Mouse (Mus musculus) T-helper 17 cell (primary cell): ENCODE data around the gene Boc.
"Not testable (repeated sequence)": the region's sequence is repeated elsewhere in the genome, so short reads cannot be mapped to it uniquely, and the experiment has no call there.

Source experiments
- in situ Hi-C, 2 experiments: fragments of 300-600 bp; cut with MboI, MseI; formaldehyde crosslinking; loops; 1 replicate in 1 of 2; 2 replicates in 1 of 2; pipeline ENCODE4 v1.15.1; 2025; ENCODE audit warnings: high pct_unique_total_duplicates in 2 of 2

Boc gene

DNA sequence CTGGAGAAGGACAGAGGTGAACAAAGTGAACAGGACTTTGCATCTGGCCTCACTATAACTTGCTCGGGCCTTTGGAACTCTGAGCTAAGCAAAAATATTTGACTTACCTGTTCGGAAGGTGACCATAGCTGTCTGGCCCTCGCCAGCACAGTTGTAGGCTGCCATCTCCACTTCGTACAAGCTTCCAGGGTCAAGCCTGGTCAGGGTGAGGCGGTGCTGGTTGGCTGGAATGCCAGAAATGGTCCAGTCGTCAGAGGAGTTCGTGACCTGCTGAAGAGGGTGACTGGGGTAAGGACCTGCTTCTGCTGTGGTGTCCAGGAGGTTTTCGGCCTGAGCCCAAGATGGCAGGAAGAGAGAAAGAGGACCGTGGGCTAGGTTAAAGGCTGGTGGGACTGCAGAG, 66.0 kb downstream of the Boc start:
- in situ Hi-C loops: loop anchor here in 1 of 2 experiments (5.0 to 25.0 kb wide), 2 partner anchors 55 to 595 kb away; partner anchors contain the start of gene Ccdc80

DNA sequence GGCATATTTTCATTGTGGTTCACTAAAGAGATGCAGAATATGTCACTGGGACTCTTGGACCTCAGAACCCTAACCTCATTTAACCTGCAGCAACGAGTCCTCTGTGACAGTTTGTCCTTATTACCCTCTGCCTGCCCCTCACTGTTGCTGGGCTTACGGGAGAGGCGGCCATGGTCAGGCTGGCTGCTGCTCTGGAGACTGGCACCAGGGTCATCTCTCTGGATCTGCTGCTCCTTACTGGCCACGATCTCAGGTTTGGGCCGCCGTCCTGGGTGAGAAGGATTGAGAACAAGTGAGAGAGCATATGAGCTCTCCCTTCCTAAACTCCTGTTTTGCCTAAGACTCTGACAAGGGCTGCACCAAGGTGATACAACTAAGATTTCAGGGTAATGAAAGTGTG, 66.5 kb downstream of the Boc start:
- in situ Hi-C loops: loop anchor here in 1 of 2 experiments (5.0 to 25.0 kb wide), 2 partner anchors 55 to 595 kb away; partner anchors contain the start of gene Ccdc80

DNA sequence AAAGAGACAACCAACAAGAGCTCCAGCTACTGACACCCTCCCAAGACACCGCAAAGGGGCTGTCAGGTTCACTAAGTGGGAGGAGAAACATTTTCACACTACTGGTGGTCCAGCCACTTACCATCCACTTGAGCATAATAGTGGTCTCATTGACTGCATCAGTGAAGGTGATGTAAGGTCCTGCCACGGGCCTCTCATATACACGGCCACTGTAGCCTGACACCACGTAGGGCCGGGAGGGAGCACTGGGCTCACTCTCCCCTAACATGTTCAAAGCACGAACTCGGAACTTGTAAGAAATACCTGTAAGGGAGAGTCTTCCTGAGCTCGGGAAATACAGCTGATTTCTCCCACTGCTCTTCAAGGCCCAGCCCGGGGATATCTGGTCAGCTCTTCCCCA, 67.6 kb downstream of the Boc start:
- in situ Hi-C loops: loop anchor here in 1 of 2 experiments (5.0 to 25.0 kb wide), 2 partner anchors 56 to 596 kb away; partner anchors contain the start of gene Ccdc80

DNA sequence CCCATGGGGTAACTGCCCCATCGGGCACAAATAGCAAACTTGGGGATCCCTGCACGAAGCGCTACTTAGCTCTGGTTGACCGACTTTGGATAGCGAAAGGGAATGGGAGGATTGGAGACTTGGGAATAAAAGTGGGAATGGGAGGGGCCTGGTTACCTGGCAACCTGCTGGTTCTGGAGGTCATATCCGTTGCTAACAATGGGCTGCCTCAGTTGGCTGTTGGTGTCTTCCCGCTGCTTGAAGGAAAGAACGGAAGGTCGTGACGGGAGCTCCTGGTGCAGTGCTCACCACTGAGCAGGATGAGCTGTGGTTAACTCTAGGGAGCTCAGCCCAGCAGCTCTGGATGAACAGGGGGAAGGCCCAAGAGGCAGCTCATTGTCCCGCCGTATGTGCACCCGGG, 71.5 kb downstream of the Boc start:
- in situ Hi-C loops: loop anchor here in 1 of 2 experiments (25.0 kb wide), 1 partner anchor 600 kb away; the partner anchor contains the start of gene Ccdc80

DNA sequence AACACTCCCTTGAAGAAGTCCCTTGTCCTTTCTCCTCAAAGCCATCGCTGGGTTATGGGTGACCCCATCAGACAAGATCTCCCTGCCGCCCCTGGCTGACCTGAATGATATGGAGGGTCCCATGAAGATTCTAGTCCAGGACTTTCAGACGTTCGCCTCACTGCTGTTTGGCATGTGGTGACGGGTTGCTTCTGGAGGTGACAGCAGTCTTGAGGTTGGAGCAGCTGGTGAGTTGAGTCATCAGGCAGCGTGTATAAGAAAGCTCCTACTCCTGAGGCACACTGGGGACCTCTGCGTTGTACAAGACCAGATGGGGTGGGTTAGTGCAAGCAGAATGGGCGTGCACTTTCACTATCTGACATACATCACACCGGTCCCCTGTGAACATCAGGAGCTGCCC, 72.1 kb downstream of the Boc start:
- in situ Hi-C loops: loop anchor here in 1 of 2 experiments (25.0 kb wide), 1 partner anchor 601 kb away; the partner anchor contains the start of gene Ccdc80

DNA sequence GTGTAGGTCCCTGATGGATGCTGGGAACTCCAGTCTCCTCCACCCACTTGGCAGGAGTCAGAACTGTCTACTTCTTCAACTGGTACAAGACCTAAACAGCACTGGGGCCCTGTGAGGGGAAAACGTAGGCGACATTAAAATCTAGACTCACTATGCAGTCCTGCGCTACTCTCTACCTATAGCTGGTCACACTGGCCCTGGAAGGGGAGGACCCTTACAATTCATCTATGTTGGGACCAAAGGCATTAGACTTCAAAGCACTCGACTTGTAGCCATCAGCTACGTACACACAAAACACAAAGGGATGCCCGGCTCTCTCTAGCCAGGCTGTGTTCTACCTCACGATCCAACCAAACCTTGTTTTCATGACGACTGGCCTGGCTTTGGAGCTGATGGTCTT, 73.0 kb downstream of the Boc start:
- in situ Hi-C loops: loop anchor here in 1 of 2 experiments (25.0 kb wide), 1 partner anchor 602 kb away; the partner anchor contains the start of gene Ccdc80

DNA sequence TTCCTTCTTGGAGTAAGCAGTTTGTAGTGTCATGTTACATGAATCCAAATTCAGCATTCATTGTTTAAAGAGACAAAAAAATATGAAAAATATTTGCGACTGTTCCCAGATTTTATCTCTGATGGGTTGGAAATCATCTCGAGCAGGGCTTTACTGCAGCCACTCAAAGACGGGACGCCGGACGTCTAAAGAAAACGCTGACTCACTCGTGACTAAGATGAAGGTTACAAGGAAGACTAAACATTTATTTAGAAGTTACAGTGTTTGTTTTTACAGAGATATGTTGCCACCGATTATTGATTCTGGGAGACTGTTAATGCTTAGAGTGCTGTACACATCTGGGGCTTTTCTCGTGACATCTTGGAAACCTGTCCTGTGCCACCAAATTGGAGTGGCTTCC, 73.9 kb downstream of the Boc start:
- in situ Hi-C loops: loop anchor here (5.0 to 25.0 kb wide), 3 partner anchors 212 to 602 kb away; partner anchors contain the start of gene Ccdc80 (in 1 of the 2)

DNA sequence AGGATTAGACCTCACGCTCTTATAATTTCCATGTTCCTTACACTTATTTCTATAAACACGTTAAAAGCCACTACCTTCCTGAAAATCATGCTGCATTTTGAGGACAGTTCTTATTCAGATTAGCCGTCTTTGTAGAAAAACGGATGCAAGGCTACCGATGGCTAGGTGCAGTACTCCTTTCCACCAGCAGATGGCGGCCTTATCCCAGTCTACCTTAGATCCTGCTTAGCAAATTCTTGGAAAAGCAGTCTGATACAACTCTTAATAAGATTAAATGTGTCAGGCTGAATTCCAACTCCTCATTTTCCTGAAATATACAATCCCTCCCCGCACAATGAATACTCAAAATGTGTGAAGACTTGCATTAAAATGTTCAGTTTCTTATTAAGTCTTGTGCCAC, 74.6 kb downstream of the Boc start:
- in situ Hi-C loops: loop anchor here (5.0 to 25.0 kb wide), 3 partner anchors 213 to 603 kb away; partner anchors contain the start of gene Ccdc80 (in 1 of the 2)

DNA sequence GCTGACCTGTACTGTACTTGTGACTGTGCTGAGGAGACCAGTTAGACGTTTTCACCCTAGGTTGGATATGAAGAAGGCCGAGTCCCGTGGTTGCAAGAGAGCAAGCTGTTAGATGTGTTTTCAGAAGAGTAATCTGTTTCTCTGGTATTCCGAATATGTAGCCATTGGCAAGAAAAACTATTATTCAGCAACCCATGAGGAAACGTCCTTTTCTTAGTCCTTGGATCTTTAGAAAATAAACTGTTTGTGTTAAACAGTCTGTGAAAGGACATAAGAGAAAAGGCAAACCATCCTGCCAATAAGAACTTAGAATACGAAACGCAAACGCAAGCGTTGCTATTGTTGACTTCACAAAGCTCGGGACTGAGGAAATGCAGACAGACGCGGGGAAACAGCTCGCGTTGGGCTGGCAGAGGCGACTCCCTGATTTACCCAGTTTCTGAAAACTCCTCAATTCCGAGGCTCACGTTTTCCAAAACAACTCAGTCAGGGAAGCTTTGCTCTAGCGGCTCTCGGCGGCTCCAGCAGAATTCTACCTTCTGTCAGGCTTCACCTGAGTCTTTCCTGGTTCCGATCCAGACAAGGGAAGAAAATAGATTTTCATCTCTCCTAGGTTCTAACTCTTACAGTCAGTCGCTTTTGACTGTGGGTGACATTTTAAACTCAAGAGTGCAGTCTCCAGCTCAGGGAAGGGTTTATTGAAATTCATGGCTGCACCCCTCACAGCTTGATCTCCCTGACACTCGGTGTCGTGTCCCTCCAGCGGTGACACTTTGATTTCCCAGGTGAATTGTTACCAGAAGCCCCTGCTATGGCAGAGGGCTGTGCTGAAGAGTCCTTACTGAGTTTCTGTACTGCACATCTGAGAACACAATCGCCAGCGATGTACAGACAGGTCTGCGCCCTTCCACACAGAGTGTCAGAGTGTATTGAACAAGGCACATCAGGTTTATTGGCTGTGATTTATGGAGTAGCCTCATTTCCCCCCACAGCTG, 76.8 kb downstream of the Boc start:
- in situ Hi-C loops: loop anchor here (5.0 to 25.0 kb wide), 3 partner anchors 215 to 605 kb away; partner anchors contain the start of gene Ccdc80 (in 1 of the 2)

DNA sequence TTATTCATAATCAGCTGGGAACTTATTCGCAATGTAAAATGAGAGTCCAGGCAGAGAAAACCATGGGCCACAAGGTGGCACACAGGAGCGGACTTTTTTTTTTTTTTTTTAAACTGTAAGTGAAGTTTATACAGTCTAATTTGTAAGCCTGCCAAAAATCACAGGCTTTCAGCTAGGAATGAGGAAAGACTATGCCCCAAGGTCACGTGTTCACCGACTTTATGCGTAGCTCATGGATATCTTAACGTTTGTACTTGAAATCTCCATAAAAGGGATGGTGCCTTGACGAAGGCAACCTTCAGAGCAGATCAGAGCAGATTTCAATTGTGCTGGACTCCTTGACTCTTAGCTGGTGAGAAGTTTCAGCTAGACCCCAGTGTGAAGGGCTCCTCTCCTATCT, 78.1 kb downstream of the Boc start:
- in situ Hi-C loops: loop anchor here (5.0 to 25.0 kb wide), 3 partner anchors 217 to 607 kb away; partner anchors contain the start of gene Ccdc80 (in 1 of the 2)

DNA sequence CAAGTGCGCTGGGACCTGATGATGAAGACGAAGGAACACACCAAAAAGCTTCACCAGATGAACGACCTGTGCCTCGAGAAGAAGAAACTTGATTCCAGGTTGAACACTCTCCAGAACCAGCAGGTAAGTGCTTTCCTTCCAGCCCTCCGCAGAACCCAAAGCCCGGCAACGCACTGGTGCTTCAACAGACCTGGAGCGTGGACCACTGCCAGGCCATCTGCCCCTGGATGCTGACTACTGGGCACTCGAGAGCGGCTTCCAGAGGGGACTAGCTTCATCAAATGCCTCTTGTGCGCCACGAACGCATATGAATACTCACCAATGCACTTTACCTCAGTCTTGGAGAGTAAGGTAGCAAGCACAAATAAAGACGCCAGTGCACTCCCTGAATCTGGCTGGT, 78.8 kb downstream of the Boc start:
- in situ Hi-C loops: loop anchor here (5.0 to 25.0 kb wide), 3 partner anchors 217 to 607 kb away; partner anchors contain the start of gene Ccdc80 (in 1 of the 2)

DNA sequence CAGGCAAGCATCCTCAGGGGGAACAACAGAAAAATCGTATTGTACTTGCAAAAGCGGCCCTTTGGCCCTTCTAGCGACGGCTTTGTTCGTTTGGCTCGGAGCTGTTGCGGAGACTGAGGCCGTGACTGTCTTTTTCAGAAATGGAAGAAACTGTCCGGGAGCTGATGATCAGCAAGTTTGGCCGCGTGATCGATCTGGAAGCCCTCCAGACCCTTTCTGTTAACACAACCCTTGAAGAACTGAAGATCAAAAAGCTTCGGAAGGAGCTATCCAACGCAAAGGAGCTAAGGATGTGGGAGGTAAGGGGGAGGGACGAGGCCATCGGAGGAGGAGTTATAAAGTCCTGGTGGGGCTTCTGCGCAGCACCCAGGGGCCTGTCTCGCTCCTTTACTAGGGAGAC, 79.9 kb downstream of the Boc start:
- in situ Hi-C loops: loop anchor here in 1 of 2 experiments (25.0 kb wide), 1 partner anchor 609 kb away; the partner anchor contains the start of gene Ccdc80

DNA sequence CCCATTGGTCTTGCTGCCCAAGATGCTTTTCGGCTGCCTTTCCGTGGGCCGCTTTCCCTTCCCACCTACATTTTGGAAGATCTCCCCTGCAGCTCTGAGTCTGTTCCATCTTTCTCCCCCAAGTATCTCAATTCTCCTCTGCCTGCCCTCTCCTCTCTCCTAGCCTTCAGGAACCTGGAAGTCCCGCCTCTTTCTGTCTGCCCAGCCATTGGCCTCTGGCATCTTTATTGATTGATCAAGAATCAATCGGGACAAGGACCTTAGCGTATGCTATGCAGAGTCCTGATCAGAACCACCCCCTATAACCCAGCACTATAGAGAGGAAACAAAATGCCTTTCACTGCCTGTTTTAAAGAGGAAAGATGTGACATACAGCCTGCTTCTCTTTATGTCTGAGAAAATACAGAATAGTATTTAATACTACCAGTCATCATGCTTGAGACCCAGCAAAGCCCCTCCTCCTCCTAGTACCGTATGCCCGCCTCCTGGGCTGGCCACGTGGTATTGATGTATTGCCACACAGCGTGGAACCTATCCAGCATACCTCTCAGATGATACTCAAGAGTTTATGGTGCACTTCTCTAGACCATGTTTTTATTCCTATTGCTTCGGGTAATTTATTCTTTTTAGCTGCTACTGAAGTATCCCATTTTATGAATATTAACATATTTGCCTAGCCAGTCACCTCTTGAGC, 82.9 kb downstream of the Boc start:
- in situ Hi-C loops: loop anchor here in 1 of 2 experiments (25.0 kb wide), 1 partner anchor 611 kb away; the partner anchor contains the start of gene Ccdc80

DNA sequence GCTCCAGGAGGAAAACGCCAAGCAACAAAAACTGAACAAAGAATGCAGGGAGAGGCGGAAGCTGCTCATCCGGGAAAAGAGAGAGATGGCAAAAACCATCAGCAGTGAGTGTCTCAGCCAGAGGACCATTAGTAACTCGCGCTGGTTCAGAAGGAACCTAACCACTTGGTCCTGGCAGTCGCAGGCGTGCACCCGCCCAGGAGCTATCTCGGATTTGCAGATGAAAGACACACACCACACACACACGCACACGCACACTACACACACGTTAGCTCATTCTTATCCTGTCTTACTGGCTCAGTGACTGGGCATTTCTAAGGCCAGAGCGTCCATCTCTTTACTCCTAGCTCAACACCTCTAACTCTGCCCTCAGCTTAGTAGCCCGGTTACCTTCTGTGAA, 83.4 kb downstream of the Boc start:
- in situ Hi-C loops: loop anchor here in 1 of 2 experiments (25.0 kb wide), 1 partner anchor 612 kb away; the partner anchor contains the start of gene Ccdc80

DNA sequence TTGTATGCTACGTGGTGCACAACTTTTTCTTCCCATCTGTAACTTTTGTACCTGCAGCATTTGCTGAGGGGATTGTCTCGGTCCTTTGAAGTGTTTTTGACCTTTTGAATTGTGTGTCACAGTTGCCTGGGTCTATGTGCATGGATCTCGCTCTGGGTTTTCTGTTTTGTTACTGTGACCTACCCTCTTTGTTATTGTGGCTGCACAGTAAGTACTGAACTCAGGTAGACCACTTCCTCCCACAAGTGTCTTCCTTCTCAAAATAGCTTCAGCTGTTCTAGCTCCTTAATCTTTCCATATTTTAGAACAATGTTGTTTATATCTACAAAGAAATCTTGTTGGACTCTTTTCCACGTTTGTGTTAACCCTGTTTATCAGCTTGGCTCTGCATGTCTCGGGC, 97.8 kb downstream of the Boc start:
- in situ Hi-C loops: no loop called here

DNA sequence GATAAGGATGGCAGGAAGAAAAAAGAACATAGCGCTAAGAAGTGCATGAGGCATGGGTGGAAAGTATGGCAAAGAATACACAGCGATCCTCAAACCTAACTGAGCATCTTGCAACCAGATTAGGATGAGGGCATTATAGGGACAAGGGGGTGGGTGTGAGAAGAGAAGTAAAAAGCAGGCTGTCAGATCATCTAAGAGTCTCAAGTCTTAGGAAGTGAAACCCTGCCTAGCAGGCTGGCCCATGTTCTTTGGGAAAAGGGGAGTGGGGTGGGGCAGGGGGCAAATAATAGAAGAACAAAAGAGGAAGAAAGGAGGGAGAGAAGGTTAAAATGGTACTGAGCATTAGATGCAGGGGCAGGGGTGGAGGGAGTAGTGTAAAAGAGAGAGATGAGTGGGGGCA, 99.9 kb downstream of the Boc start:
- in situ Hi-C loops: no loop called here

DNA sequence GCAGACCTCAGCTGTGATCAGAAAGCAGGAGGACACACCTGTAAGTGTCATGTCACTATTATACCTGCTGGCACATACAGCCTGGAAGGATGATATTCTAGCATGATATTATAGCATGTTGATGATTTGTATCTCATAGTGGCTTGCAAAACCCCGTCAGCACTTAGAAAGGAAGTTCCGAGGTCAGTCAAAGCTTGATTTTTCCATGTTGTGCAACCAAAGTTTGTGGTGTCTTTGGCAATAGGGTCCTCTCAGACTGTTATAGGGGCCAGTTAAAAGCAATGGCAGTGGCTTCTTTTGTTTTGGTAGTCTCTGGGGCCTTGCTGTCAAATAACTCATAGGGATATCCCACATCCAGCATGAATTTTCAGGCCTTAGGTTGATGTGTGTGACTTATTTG, 100.8 kb downstream of the Boc start:
- in situ Hi-C loops: no loop called here

DNA sequence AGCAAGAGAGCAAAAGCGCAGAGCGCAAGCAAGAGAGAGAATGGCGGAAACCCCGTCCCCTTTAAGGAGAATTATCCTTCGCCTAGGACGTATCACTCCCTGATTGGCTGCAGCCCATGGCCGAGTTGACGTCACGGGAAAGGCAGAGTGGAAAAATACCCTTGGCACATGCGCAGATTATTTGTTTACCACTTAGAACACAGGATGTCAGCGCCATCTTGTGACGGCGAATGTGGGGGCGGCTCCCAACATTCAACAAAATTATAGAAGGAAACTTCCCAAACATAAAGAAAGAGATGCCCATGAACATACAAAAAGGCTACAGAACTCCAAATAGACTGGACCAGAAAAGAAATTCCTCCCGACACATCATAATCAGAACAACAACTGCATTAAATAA, 116.8 kb downstream of the Boc start:
- in situ Hi-C loops: not testable (repeated sequence)

DNA sequence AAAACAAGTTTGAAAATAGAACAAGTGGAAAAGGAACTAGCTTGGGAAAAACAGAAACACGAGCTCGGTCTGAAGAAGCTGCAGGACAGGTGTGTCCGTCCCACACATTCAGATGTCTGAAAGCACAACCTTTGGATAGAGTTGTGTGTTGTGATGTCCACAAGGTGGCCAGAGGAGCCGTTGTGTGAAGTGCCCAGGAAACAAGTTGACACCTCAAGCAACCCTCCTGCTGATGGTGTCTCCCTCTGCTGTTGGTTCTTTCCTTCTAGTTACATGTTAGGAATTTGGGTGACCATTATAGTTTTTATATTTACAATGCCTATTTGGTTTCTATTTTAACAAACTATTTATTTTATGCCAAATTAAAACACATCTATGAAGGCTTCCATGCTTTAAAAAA, 123.2 kb downstream of the Boc start:
- in situ Hi-C loops: no loop called here
